Mouse (Mus musculus) mouse trophoblast stem cell (cell line): ENCODE results near the gene Ak8.

ENCODE experiments used
- in situ Hi-C, 2 experiments: fragments of 300-500 bp; cut with MseI, MboI; formaldehyde crosslinking; loops; 2 replicates in 1 of 2; 3 replicates in 1 of 2; pipeline ENCODE4 v1.15.1; 2025

Gene Ak8

DNA sequence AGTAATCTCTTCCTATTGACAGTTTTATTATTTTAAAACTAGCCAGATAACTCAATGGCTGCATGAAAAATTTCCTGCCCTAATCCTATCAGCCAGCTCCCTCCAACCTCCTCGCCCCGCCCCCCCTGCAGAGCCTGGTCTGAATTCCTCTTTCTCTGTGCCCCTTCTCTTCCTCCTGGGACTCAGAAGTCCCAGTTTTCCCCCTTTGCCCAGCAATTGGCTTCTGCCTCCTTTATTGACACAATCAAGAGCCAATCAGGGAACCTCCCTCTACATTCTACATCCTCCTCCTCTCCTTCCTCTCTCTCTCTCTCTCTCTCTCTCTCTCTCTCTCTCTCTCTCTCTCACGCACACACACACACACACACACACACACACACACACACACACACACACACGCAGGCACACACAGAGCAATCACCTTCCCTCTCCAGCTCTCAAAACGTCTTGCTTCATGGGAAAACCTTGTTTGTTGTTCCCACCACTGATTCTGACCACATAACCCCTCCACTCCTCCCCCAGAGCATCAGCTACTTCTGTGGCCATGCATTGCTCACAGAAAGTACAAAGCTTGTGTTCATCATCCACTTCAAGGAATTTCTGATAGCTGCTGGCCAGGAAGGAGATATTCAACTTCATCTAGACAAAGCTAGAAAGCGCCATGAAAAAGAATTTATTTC is 93.1 kb downstream of the Ak8 start:
- in situ Hi-C loops: no loop called here

- in situ Hi-C loops: no loop called here
Observed at GRCm38 (mm10) chr2:28794623-28795022, 94.7 kb downstream of the Ak8 start.

- in situ Hi-C loops: no loop called here
Observed at GRCm38 (mm10) chr2:28796298-28796697, 96.3 kb downstream of the Ak8 start.

- in situ Hi-C loops: no loop called here
Observed at GRCm38 (mm10) chr2:28797490-28798106, 97.6 kb downstream of the Ak8 start.

DNA sequence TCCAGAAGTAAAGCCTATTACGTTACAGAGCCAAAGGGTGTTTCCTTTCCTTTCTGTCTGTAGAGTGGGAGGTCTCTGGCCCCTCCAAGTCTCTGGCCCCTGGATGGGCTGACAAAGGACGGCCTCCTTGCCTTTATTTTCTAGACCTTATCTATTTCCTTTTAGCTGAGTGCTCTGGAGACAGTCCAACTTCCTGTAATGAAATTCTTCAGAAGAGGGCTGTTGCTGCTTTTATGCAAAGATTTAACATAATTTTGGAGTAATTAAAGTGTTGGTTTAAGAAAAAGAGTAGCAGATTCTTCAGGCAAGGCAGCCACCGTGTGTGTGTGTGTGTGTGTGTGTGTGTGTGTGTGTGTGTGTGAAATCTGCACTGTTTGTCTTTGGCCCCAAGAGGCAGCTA is 98.4 kb downstream of the Ak8 start:
- in situ Hi-C loops: no loop called here

DNA sequence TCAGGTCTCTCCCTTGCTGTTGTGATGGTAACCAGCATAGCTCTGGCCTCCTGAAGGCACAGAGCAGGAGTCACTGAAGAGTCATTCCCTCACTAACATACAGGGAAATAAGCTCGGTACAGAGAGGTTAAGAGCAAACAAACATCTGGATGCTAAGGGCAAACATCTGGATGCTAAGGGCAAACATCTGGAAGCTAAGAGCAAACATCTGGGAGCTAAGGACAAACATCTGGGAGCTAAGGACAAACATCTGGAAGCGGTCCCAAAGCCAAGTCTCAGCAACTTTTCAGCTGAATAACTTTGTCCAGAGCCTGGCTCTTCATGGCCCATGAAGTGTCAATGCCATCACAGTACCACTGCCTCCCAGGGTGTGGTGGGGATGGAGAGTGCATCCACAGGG is 99.6 kb downstream of the Ak8 start:
- in situ Hi-C loops: no loop called here

- in situ Hi-C loops: no loop called here
Observed at GRCm38 (mm10) chr2:28803406-28803805, 103.4 kb downstream of the Ak8 start.

DNA sequence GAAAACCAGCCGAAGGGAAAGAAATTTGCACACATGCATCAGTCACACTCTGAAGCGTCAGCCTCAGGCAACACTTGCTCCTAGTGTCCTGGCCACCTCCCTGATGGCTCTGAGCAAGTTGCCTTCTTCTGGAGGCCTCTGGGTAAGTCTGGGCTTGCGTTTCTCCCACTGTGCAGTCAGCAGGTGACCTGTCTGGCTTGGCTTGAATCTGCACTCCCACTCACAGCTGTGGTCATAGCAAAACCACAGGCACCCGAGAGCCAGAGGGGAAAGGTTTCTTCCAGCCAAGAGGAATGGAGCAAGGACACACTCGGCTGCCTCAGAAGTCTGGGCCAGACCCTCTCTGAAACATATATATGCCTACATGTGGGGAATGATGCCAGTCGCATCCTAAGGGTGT is 108.9 kb downstream of the Ak8 start:
- in situ Hi-C loops: no loop called here

DNA sequence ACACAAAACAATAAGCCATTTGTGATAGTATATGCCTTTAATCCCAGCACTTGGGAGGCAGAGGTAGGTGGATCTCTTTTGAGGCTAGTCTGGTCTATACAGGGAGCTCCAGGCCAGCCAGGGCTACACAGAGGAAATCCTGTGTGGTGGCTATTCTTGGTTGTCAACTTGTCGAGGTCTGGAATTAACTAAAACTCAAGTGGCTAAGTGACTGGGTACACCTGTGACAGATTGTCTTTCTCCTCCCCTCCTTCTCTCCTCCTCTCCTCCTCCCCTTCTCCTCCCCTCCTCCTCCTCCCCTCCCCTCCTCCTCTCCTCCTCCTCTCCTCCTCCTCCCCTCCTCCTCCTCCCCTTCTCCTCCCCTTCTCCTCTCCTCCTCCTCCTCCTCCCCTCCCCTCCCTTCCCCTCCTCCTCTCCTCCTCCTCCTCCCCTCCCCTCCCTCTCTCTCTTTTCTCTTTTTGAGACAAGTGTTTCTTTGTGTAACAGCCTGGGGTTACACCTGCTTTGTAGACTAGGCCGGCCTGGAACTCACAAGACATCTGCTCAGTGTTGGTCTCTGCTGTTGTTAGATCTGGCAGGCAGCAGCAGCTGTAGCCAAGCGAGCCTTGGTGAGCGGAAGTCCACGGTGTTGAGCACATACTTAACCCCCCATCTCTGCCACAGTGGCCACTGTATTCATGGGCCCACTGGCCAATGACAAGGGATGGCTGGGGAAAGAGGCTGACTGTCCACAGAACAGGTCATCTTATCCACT is 110.5 kb downstream of the Ak8 start:
- in situ Hi-C loops: no loop called here

DNA sequence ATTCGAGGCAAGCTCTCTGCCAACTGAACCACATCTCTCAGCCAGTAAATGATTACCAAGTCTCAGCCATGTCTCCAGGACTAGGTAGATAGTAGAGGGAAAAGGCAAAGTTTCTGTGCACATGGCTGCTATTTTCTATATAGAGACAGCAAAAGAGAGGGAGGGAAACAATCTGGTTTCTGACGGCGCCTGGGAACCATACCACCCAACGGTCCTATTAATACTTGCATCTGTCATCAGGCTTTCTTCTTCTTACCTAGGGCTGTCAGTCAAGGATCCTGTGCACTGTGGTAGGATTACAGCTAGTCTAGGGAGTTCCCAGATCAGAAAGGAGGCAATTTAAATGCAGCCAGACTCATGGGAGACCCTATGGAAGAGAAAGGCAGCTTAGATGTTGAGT is 118.9 kb downstream of the Ak8 start:
- in situ Hi-C loops: no loop called here

- in situ Hi-C loops: no loop called here
Observed at GRCm38 (mm10) chr2:28829265-28829664, 129.3 kb downstream of the Ak8 start.

DNA sequence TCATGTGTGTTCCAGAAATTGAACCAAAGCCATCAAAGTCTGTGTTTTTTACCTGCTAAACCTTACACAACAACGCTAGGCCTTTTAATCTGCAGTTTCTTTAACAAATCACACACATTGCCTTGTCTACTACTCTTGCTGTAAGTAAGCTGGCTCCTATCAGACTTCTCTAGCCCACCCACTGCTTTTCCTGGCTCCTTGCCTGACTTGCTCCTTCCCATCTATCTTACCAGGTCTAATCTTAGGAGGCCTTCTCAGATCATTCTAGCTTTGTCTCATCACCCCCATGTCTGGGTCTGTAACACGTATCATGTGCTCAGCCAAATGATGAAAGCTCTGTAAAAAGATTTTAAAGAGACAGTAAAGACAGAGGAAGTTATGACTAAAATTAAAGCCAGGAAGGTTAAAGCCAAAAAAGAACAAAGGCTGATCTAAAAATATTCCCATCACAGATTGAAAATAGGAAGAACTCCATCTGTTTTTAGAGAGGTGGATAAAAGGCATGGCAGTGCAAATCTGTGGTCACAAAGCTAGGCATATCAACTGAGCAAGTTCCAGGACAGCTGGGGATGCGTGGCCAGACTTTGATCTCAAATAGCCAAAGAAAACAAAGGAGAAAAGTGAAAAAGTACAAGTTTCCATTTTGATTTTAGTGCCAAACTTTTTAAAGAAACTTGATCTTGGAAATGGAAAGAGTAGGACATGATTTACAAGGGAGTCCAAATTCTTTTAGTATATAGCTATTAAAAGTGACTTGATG is 136.4 kb downstream of the Ak8 start:
- in situ Hi-C loops: no loop called here

GRCm38 (mm10) chr2:28839501-28840221 is 139.7 kb downstream of the Ak8 start:
- in situ Hi-C loops: no loop called here

DNA sequence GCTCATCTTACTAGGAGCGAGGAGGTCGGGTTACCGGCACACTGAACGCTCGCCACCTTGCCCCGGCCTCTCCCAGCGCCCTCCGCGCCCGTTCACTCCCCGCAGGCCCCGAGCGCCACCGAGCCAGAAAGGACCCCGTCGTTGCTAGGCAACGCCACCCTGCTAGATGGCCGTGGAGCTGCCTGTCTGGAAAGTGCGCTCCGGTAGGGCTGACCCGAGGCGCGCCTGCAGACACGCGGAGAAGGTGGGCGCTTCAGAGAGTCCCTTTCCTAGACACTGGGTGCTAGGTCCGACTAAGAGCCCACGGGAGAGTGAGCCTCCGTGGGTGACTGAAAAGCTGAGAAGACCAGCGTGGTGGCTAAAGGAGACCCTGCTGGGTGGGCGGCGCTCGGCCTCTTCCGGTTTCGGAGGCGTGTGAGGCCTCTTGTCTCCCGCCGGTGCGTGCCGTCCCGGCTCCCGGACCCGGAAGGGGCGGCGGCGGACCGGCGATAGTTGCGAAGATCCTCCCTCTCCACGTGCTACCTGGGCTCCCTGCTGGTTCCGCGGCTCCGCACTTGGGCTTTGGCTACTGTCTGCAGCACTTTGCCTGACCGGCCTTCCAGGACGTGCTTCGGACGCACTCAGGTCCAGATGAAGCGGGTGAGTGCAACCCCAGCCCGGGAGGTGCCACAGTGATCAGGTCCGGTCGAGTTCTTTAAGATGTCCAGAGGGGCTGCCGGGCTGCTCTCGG is 140.4 kb downstream of the Ak8 start, which contains the start of the genes Gtf3c4 and Ddx31:
Gene Gtf3c4, minus strand, starts transcription at position 139 of the 730 bp plus-strand sequence.
Gene Ddx31, plus strand, starts transcription at position 185 of the 730 bp plus-strand sequence.
- in situ Hi-C loops: no loop called here

DNA sequence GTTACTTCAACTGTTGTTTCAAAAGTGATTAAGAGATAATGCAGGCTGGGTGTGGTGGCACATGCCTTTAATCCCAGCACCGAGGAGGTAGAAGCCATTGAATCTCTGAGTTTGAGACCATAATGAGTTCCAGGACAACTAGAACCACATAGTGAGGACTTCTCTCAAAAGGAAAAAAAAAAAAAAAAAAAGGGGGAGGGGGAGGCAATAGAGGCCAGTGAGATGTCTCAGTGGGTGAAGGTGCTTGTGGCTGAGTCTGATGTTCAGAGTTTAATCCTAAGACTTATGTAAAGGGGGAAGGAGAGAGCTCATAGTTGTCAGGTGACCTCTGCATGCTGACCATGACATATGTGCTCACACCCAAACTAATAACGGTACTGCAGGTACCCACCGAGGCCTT is 142.1 kb downstream of the Ak8 start:
- in situ Hi-C loops: no loop called here

DNA sequence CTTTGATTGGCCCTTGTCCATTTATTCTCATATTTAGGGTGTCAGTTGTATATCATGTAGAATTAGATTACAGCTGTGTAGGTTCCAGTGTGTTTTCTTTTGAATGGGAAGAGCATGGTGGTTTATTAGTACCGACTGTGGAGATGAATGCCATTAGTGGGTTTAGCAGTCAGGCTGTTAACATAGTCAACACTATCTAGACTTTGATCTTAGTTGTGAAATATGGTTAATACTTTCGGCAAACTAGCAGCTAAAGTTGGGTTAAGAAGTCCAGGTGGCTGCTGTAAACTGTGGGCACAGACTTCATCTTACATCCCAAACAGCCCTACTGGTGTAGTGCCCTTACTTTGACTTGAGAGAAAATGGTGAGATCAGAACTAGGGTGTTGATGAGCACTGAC is 148.9 kb downstream of the Ak8 start:
- in situ Hi-C loops: no loop called here

GRCm38 (mm10) chr2:28852594-28852993 is 152.6 kb downstream of the Ak8 start:
- in situ Hi-C loops: no loop called here

- in situ Hi-C loops: no loop called here
Observed at GRCm38 (mm10) chr2:28855773-28856172, 155.8 kb downstream of the Ak8 start.

GRCm38 (mm10) chr2:28859303-28859702 is 159.3 kb downstream of the Ak8 start:
- in situ Hi-C loops: no loop called here

DNA sequence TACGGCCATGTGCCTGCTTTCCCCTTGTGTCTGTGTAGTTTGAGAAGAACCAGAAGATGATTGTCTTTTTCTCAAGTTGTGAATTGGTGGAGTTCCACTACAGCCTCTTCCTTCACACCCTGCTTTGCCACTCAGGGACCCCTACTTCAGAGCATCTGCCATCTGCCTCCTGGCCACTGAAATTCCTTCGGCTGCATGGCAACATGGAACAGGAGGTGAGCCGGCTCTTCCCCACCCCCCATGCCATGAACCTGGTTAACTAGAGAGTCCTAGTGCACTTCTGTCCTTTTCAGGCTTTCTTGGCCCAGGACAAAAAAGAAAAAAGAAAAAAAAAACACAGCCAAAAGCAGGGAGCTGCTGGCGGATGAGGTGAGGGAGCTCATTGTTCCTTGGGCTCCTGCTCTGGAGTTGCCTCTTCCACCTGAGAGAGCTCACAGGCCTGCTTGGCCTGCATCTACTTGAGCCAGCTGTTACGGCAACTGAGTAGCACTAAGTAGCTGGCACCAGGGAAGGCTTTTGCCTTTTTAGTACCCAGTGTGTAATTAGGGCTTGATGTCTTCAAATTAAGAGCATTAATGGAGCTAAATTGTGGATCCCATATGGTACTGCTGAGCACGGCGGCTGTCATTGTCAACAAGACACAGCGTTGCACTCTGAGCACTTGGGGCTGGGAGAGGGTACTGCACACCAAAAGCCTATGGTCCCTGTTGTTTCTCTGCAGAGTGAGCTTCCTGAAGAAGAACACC is 160.9 kb downstream of the Ak8 start:
- in situ Hi-C loops: no loop called here
